Mouse (Mus musculus) liver (tissue): ENCODE results near the gene Tcl1.
A peak's percentile ranks its signal among the peaks of the same experiment; 100 is the strongest.
"Not testable (repeated sequence)": the region's sequence is repeated elsewhere in the genome, so short reads cannot be mapped to it uniquely, and the experiment has no call there.

Experiments
- DNase-seq: peaks from one replicate; pipeline ENCODE4 v3.0.0-alpha.2; 2020; ENCODE audit warnings: mixed read lengths

The Tcl1 gene

DNA sequence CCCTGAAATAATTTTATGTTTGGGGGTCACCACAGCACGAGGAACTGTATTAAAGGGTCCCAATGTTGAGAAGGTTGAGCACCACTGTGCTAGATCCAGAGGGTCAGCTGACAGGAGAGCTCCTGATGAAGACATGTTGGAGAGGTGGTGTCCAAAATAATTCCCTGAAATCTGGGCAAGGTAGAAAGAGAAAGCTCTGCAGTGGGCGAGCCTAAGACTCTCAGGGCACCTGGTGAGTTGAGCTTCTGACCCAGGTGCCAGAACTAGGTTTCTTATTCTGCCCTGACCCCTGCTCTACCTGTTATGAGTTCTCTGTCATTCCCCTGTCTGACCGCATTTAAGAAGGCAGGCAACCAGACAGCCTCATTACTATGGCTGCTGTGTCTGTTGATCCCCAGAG lies 46.5 kb downstream of the Tcl1 start, which contains the start of gene Tcl1b5:
TSS of gene Tcl1b5 (plus strand) at position 301 of the 400 bp plus-strand sequence.
- not testable (repeated sequence) for DNase-seq

DNA sequence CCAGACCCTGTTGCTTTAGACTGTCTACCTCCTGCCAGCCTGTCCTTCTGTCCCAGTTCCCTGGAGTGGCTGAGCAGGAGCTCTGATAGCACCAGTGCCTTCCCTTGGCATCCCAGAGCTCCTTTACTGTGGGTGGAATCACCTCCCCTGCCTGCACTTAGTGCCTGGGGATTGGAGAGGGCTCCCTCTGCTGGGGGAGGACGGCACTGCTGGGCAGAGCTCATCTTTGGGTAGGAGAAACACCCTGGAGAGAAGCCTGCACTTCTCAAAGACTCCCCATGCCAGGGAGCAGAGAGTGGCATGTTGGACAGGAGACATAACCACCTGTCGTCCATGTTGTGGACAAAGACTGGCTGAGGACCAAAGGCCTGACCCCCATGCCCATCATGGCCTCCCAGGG lies 48.3 kb downstream of the Tcl1 start:
- peak; percentile 6 for DNase-seq

DNA sequence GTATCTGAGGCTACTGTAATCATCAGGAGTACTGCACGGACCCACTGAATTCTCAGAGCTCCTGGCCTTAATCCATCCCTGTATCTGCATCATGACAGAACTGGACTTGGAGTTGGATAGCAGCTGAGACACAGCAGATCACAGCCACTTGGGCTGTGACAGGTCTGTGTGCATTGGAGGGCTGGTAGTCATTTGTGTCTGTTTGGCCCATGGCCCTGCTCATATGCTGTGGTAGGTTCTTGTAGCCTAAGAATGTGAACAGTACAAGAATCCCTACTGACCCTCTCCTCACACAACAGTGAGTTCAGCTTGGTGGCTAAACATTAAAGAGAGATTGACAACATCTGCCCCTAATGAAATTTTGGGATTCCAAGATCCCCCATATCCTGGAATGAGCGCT lies 49.2 kb downstream of the Tcl1 start:
- no peak for DNase-seq
